Mouse (Mus musculus) lung, postnatal 0 days (tissue): Measurements from ENCODE around the gene Rabl6. TPM values are rescaled to one million over a fixed set of nuclear protein-coding genes. Genes with fewer than 3 reads are reported as not detected.
A peak's percentile ranks its signal among the peaks of the same experiment; 100 is the strongest.

ENCODE experiments used
- ATAC-seq: fragments of 200-750 bp; cut with Nextera tagmentation; 2 replicates; pipeline ENCODE4 v1.8.0; 2017; ENCODE audit warnings: moderate library complexity
- DNase-seq: peaks from one replicate; pipeline ENCODE4 v3.0.0-alpha.2; 2016; ENCODE audit warnings: low spot score
- H3K27ac ChIP-seq: fragments of 300-500 bp; sonication (generic); 2 replicates; pipeline ENCODE4 v1.5.1; 2014; ENCODE audit warnings: antibody characterized with exemption, mild to moderate bottlenecking, low read length, mixed read lengths
- H3K27me3 ChIP-seq: fragments of 300-500 bp; sonication (generic); replicated peaks from 2 replicates; pipeline ENCODE4 v1.6.1; 2014; ENCODE audit warnings: low read length, mixed read lengths; ENCODE audit not compliant: insufficient read depth
- H3K36me3 ChIP-seq: fragments of 300-500 bp; sonication (generic); 2 replicates; pipeline ENCODE4 v1.6.1; 2014; ENCODE audit warnings: low read length, mixed read lengths; ENCODE audit not compliant: insufficient read depth
- H3K4me1 ChIP-seq: fragments of 300-500 bp; sonication (generic); 2 replicates; pipeline ENCODE4 v1.6.1; 2014; ENCODE audit warnings: antibody characterized with exemption, low read depth, low read length, mixed read lengths; ENCODE audit not compliant: insufficient read depth
- H3K4me2 ChIP-seq: fragments of 300-500 bp; sonication (generic); replicated peaks from 2 replicates; pipeline ENCODE4 v1.6.1; 2014; ENCODE audit warnings: low read depth, mild to moderate bottlenecking, low read length, moderate library complexity, mixed read lengths
- H3K4me3 ChIP-seq: fragments of 300-500 bp; sonication (generic); 2 replicates; pipeline ENCODE4 v1.5.1; 2014; ENCODE audit warnings: low read depth, low read length
- H3K9ac ChIP-seq: fragments of 300-500 bp; sonication (generic); replicated peaks from 2 replicates; pipeline ENCODE4 v1.6.1; 2014; ENCODE audit warnings: low read depth, mild to moderate bottlenecking
- H3K9me3 ChIP-seq: fragments of 300-500 bp; sonication (generic); 2 replicates; pipeline ENCODE4 v1.6.1; 2016; ENCODE audit warnings: low read length, mixed read lengths
- CTCF ChIP-seq: IDR thresholded peaks from 2 replicates; pipeline ENCODE4 v1.5.1; 2016; ENCODE audit warnings: antibody characterized with exemption, mild to moderate bottlenecking
- EP300 ChIP-seq: IDR thresholded peaks from 2 replicates; pipeline ENCODE4 v1.6.1; 2016; ENCODE audit warnings: antibody characterized with exemption, mild to moderate bottlenecking, control low read depth
- WGBS: fragments of 180-500 bp; shearing (Covaris S2); extraction: QIAGEN DNeasy Blood & Tissue Kit; methylation state at CpG from one replicate; pipeline ENCODE4 v1.1.7; 2014; 5-methylcytosine and 5-hydroxymethylcytosine counted together
- polyA plus RNA-seq: library from polyadenylated mRNA; unstranded; fragments of >200 nt; fragmentation: Nextera tagmentation; extraction: Ambion mirVana; gene quantifications from 2 replicates; pipeline ENCODE4 v1.2.1, GENCODE M21; 2015

Rabl6 gene
- polyA plus RNA-seq, 1 experiment from 2014 or later: 34.7 TPM

DNA sequence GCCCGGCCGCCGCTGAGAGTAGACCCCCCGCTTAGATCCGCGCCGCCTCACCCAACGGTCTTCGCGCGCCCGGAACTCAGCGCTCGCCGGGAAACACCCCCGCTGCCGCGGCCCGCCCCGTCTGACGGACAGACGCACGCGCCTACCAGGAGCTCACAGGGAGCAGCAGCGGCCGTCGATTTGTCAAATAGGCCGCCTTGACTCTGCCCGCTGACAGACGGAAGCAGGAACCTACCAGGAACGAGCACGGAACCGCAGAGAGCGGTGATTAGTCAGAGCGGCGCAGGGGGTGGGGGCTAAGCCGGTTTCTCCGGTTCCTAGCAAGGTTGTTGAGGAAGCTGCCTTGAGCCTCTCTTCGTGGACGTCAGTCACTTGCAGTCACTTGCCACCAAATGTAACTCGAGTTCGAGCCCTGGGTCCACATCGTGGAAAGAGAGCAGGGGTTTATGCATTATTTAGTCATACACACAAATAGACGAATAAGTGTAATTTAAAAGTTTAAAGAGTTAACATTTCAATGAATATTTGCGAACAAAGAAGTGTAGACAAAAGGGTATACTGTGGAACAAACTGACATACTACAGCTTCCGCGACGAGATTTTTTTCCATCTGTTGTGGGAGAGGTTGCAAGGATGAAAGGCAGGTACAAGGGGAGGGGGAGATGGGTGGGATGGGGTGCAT lies 61.4 kb downstream of the Rabl6 start, which contains the start of gene Traf2:
TSS of gene Traf2 (minus strand) at position 130 of the 681 bp plus-strand sequence.
- ATAC-seq (peak; percentile 100), DNase-seq (peak; percentile 99)
- H3K4me3 ChIP-seq: peak within 1 kb of the TSS; percentile 72
- no peaks in the 10 kb centered on the region for H3K27me3 ChIP-seq
- no peaks in the 10 kb centered on the region for H3K9me3 ChIP-seq
- TF ChIP-seq CTCF (no peak), EP300 (no peak)
- no peaks in the 10 kb centered on the region for H3K36me3 ChIP-seq
- H3K27ac ChIP-seq: peak within 1 kb of the TSS; percentile 83
- WGBS: 4% methylated on average over 29 of the region's 48 CpGs
- H3K4me1 ChIP-seq: peaks cover 4% of the 10 kb centered on the region; the same call in 1 of the 2 replicates
- peak within 1 kb of the TSS; percentile 62 for H3K9ac ChIP-seq
- peak within 1 kb of the TSS; percentile 75 for H3K4me2 ChIP-seq

DNA sequence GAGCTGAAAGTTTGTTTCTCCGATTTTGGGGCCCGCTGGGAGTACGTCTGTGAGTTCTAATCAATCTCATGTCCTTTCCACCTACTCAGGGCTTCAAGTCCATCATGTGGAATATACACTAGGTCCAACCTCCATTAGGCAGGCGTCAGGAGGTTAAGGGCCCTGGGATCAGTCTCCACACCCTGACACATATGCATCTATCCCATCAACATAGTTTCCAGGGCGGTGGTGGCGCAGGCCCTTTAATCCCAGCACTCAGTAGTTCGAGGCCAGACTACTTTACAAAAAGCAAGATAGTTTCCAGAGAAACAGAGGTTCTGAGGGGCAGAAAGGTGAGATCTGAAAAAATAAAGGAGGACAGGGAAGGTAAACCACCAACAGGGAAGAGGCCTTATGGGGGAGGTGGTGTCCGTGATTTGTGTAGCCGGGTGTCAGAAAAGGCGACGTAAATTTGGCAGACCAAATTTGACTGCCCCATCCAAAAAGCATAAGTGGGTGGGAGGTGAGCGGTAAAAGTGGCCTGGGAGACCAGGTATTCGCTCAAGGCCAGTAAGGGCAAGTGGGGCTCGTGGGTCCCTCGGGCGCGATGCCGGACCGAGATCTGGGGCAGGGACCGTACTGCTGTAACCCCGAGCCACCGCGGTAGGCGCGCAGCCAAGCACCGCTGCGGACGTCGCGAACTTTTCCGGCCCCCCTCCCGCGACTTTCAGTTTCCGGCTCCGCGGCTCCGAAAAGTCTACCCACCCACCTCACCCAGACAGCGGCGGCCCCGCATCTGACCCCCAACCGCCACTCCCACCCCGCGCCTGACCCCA lies 62.1 kb downstream of the Rabl6 start:
- H3K9ac ChIP-seq: peak overlapping the region; percentile 62
- no peaks in the 10 kb centered on the region for H3K36me3 ChIP-seq
- WGBS: 9% methylated on average over 21 of the region's 43 CpGs
- H3K27ac ChIP-seq: peak overlapping the region; percentile 83
- TF ChIP-seq EP300 (no peak), CTCF (0 out of 2 replicates have a peak, but pooled peaks have one; percentile 7)
- H3K27me3 ChIP-seq: no peaks in the 10 kb centered on the region
- no peaks in the 10 kb centered on the region for H3K9me3 ChIP-seq
- ATAC-seq (peak; percentile 79), DNase-seq (no peak)
- peaks cover 4% of the 10 kb centered on the region; the same call in 1 of the 2 replicates for H3K4me1 ChIP-seq
- peak overlapping the region; percentile 75 for H3K4me2 ChIP-seq
- peak overlapping the region; percentile 72 for H3K4me3 ChIP-seq

DNA sequence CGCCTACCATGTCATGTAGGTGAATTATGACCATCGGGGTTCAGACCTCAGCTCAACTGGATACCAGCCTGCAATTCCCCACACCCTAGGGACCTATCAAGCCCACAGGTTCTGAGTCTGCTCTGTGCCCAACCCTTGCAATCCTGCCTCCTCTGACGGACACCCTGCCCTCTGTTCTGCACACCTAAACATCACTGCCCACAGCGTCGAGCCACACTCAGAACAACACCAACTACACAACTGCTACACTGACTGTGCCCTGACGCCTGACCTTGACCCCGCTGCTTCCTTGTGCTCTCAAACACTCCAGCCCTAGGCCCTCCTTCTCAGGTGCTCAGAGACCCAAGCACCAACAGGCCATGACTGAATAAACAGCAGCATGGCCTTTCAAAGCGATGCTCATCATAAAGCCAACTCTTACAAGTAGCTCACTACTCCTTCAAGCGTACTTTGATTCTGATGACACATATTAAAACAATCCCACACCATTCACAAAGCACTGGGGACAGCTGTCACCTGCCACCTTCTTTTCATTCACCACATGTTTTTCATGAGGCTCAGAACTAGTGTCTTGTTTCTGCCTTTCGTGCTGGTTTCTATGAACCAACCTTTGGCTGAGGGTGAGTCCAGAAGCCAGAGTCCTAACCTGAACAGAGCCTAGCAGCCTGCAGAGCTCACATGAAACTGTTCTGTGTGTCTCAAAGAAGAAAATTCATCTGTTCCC lies 66.5 kb downstream of the Rabl6 start:
- no peak overlapping the region for H3K9ac ChIP-seq
- H3K27me3 ChIP-seq: no peaks in the 10 kb centered on the region
- no peak for DNase-seq
- H3K9me3 ChIP-seq: no peaks in the 10 kb centered on the region
- peaks cover 4% of the 10 kb centered on the region; the same call in 1 of the 2 replicates for H3K4me1 ChIP-seq
- no peak overlapping the region for H3K27ac ChIP-seq
- no peak for ATAC-seq
- H3K36me3 ChIP-seq: 0 out of 2 replicates have a peak, but pooled peaks cover 3% of the 10 kb centered on the region
- TF ChIP-seq CTCF (no peak), EP300 (no peak)
- 71% methylated on average over 10 of the region's 10 CpGs for WGBS
- H3K4me2 ChIP-seq: no peak overlapping the region
- no peak overlapping the region for H3K4me3 ChIP-seq

GRCm38 (mm10) chr2:25540541-25540948 lies 67.8 kb downstream of the Rabl6 start:
- Histone ChIP-seq H3K36me3 (0 out of 2 replicates have a peak, but pooled peaks cover 7% of the 10 kb centered on the region), H3K9ac (no peak overlapping the region), H3K27ac (no peak overlapping the region), H3K9me3 (no peaks in the 10 kb centered on the region), H3K4me1 (no peaks in the 10 kb centered on the region), H3K27me3 (no peaks in the 10 kb centered on the region), H3K4me3 (no peak overlapping the region), H3K4me2 (no peak overlapping the region)
- ATAC-seq: no peak
- WGBS: 89% methylated on average over 4 of the region's 4 CpGs
- DNase-seq: no peak
- TF ChIP-seq CTCF (no peak), EP300 (no peak)

- Histone ChIP-seq H3K27ac (no peak overlapping the region), H3K9ac (no peak overlapping the region), H3K9me3 (no peaks in the 10 kb centered on the region), H3K4me2 (no peak overlapping the region), H3K4me3 (no peak overlapping the region), H3K27me3 (no peaks in the 10 kb centered on the region), H3K4me1 (no peaks in the 10 kb centered on the region), H3K36me3 (0 out of 2 replicates have a peak, but pooled peaks cover 11% of the 10 kb centered on the region)
- ATAC-seq: no peak
- 69% methylated on average over 8 of the region's 8 CpGs for WGBS
- TF ChIP-seq CTCF (no peak), EP300 (no peak)
- DNase-seq: no peak
These were observed 71.8 kb downstream of the Rabl6 start for GRCm38 (mm10) chr2:25536531-25536930.

GRCm38 (mm10) chr2:25534866-25535182 lies 73.5 kb downstream of the Rabl6 start:
- 82% methylated on average over 2 of the region's 2 CpGs for WGBS
- peaks cover 17% of the 10 kb centered on the region for H3K36me3 ChIP-seq
- TF ChIP-seq CTCF (no peak), EP300 (no peak)

More at GRCm38 (mm10) chr2:25534866-25535182, 73.5 kb downstream of the Rabl6 start:
- Histone ChIP-seq H3K27me3 (no peaks in the 10 kb centered on the region), H3K4me2 (no peak overlapping the region), H3K9ac (no peak overlapping the region), H3K27ac (no peak overlapping the region), H3K9me3 (no peaks in the 10 kb centered on the region), H3K4me3 (no peak overlapping the region), H3K4me1 (no peaks in the 10 kb centered on the region)
- DNase-seq: no peak
- ATAC-seq: no peak
